Mouse (Mus musculus) kidney, adult 9 months (tissue): ENCODE measurements around the gene Prss23.

Experiments used
- DNase-seq: peaks from one replicate; pipeline ENCODE4 v3.0.0; 2022

Gene Prss23

GRCm38 (mm10) chr7:89499516-89500307 lies 27.3 kb downstream of the Prss23 start:
- peak; percentile 76 for DNase-seq

- DNase-seq: no peak
Measured at GRCm38 (mm10) chr7:89483769-89484568, 43.0 kb downstream of the Prss23 start.

- peak; percentile 26 for DNase-seq
Measured at GRCm38 (mm10) chr7:89481723-89482122, 45.3 kb downstream of the Prss23 start.

- peak; percentile 26 for DNase-seq
Measured at GRCm38 (mm10) chr7:89478490-89478889, 48.5 kb downstream of the Prss23 start.

GRCm38 (mm10) chr7:89477294-89477999 lies 49.5 kb downstream of the Prss23 start:
- DNase-seq: peak; percentile 69

- DNase-seq: peak; percentile 47
Measured at GRCm38 (mm10) chr7:89473442-89473841, 53.5 kb downstream of the Prss23 start.

- no peak for DNase-seq
Measured at GRCm38 (mm10) chr7:89463775-89464592, 63.0 kb downstream of the Prss23 start.

GRCm38 (mm10) chr7:89463246-89463645 lies 63.7 kb downstream of the Prss23 start:
- peak; percentile 79 for DNase-seq

- peak; percentile 18 for DNase-seq
Measured at GRCm38 (mm10) chr7:89462646-89463207, 64.3 kb downstream of the Prss23 start.

GRCm38 (mm10) chr7:89461351-89461750 lies 65.6 kb downstream of the Prss23 start:
- no peak for DNase-seq

GRCm38 (mm10) chr7:89460911-89461310 lies 66.1 kb downstream of the Prss23 start:
- DNase-seq: no peak

GRCm38 (mm10) chr7:89459691-89460090 lies 67.3 kb downstream of the Prss23 start:
- DNase-seq: no peak
